Mouse (Mus musculus) intestine, embryonic 15.5 days (tissue): Measurements from ENCODE around the gene Pamr1. TPM values are rescaled to one million over a fixed set of nuclear protein-coding genes. Genes with fewer than 3 reads are reported as not detected.

ENCODE experiments used
- ATAC-seq: fragments of 200-750 bp; cut with Nextera tagmentation; 2 replicates; pipeline ENCODE4 v1.8.0; 2017; ENCODE audit warnings: moderate TSS enrichment, moderate library complexity
- H3K27ac ChIP-seq: fragments of 300-500 bp; sonication (generic); 2 replicates; pipeline ENCODE4 v1.5.1; 2015; ENCODE audit warnings: mild to moderate bottlenecking, inconsistent platforms
- H3K27me3 ChIP-seq: fragments of 300-500 bp; sonication (generic); replicated peaks from 2 replicates; pipeline ENCODE4 v1.6.1; 2015; ENCODE audit warnings: inconsistent platforms
- H3K36me3 ChIP-seq: fragments of 300-500 bp; sonication (generic); 2 replicates; pipeline ENCODE4 v1.6.1; 2015; ENCODE audit warnings: inconsistent platforms
- H3K4me1 ChIP-seq: fragments of 300-500 bp; sonication (generic); replicated peaks from 2 replicates; pipeline ENCODE4 v1.6.1; 2015; ENCODE audit warnings: inconsistent platforms
- H3K4me2 ChIP-seq: fragments of 300-500 bp; sonication (generic); replicated peaks from 2 replicates; pipeline ENCODE4 v1.6.1; 2015; ENCODE audit warnings: mild to moderate bottlenecking, inconsistent platforms
- H3K4me3 ChIP-seq: fragments of 300-500 bp; sonication (generic); replicated peaks from 2 replicates; pipeline ENCODE4 v1.5.1; 2015; ENCODE audit warnings: inconsistent platforms
- H3K9ac ChIP-seq: fragments of 300-500 bp; sonication (generic); 2 replicates; pipeline ENCODE4 v1.6.1; 2015; ENCODE audit warnings: inconsistent platforms
- H3K9me3 ChIP-seq: fragments of 300-500 bp; sonication (generic); 2 replicates; pipeline ENCODE4 v1.6.1; 2016; ENCODE audit warnings: inconsistent platforms
- WGBS: fragments of 180-500 bp; shearing (Covaris S2); methylation state at CpG from one replicate; pipeline ENCODE4 v1.1.7; 2015; 5-methylcytosine and 5-hydroxymethylcytosine counted together
- polyA plus RNA-seq: library from polyadenylated mRNA; unstranded; fragments of >200 nt; fragmentation: Nextera tagmentation; extraction: Ambion mirVana; gene quantifications from 2 replicates; pipeline ENCODE4 v1.2.1, GENCODE M21; 2015

Gene Pamr1
- polyA plus RNA-seq, 1 experiment from 2014 or later, result 43.5 TPM

DNA sequence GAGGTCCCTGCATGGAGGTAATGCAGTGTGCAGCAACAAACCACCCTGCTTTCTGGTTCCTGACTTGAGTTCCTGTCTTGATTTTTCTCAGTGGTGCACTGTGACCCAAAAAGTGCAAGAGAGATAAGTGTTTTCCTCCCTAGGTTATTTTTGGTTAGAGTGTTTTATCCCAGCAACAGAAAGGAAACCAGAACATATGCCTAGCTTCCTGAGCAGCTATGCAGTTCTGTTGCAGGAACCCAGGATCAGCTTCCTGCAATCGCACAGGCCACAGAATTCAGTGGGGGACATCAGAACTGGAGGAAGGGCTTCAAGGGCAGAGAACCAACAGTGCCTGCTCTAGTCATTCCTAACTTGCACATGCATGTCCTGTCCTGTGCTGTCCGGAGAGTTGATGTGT is 66.8 kb downstream of the Pamr1 start:
- ATAC-seq, result no peak
- WGBS, result 72% methylated on average over 2 of the region's 2 CpGs
- Histone ChIP-seq H3K36me3 (no peaks in the 10 kb centered on the region), H3K9ac (no peak overlapping the region), H3K9me3 (no peaks in the 10 kb centered on the region), H3K4me2 (no peak overlapping the region), H3K27me3 (no peaks in the 10 kb centered on the region), H3K4me1 (no peaks in the 10 kb centered on the region), H3K4me3 (no peak overlapping the region), H3K27ac (no peak overlapping the region)

DNA sequence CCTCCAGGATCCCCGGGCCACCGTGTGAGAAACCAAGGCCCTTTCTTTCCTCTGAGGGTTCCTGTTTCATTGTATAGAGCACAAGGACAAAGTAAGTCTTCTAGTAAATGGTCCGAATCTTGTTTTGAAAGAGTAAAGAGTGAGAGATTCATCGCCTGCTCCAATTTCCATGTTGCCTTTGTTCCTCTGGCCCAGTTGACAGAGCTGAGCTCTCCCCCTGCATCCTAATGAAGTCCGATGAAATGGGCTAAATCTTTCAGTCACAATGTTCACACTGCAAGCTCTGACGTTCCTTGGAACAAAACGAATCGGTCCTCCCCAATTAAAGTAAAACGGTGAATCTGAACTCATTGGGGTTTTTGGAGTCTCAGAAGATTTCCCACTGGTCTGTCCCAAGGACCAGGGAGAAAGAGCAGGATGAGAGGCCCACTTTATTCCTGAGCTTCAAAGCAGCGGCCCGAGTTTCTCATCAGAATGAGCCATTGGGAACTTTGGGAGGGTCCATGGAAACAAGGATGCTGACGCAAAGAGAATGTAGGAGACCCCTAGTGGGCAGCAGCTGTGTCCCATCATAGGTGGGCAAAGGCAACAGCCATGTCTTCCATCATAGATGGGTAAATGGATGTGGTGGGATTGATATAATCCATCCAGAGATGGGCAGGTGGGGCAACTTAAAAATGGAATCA is 71.1 kb downstream of the Pamr1 start:
- no peak overlapping the region for H3K9ac ChIP-seq
- no peaks in the 10 kb centered on the region for H3K36me3 ChIP-seq
- 88% methylated on average over 12 of the region's 12 CpGs for WGBS
- ATAC-seq, result no peak
- no peaks in the 10 kb centered on the region for H3K4me1 ChIP-seq
- no peak overlapping the region for H3K4me3 ChIP-seq
- no peak overlapping the region for H3K27ac ChIP-seq
- H3K27me3 ChIP-seq, result no peaks in the 10 kb centered on the region
- H3K9me3 ChIP-seq, result no peaks in the 10 kb centered on the region
- H3K4me2 ChIP-seq, result no peak overlapping the region

DNA sequence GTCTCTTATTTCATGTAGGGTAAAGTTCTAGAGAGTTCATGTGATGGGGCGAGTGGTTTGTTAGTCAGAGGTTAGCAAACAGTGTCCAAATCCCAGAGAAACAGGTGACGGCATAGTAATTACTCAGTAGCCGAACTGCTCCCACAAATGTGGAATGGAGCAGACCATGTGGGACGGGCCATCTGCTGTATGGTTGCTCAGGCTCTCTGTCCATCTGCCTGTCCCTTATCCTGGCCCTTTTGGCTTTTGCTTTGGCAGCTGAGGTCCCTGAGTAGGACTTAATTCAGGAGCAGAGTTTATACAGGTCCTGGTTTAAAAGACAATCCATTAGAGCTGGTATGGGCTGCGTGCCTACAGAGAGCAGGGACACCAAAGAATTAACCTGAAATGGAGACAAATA is 72.4 kb downstream of the Pamr1 start:
- Histone ChIP-seq H3K4me2 (no peak overlapping the region), H3K9ac (no peak overlapping the region), H3K36me3 (no peaks in the 10 kb centered on the region), H3K27me3 (no peaks in the 10 kb centered on the region), H3K4me3 (no peak overlapping the region), H3K4me1 (no peaks in the 10 kb centered on the region), H3K27ac (no peak overlapping the region), H3K9me3 (no peaks in the 10 kb centered on the region)
- ATAC-seq, result no peak
- 82% methylated on average over 5 of the region's 5 CpGs for WGBS

DNA sequence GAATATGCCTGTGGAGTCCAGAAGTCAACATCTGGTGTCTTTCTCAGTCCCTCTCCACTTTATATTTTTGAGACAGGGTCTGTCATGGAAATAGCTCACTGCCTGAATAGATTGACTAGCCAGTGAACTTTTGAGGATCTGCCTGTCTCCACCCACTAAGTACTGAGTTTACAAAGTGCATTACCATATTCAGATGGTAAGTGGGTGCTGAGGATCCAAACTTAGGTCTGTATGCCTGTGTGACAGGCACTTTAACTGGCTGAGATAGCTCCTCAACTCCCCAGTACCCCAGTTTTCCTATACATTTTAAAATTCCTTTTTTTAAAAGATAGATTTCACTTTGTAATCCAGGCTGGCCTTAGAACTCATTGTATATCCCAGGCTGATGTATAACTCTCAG is 73.1 kb downstream of the Pamr1 start:
- H3K4me2 ChIP-seq, result no peak overlapping the region
- H3K4me3 ChIP-seq, result no peak overlapping the region
- ATAC-seq, result no peak
- no peaks in the 10 kb centered on the region for H3K27me3 ChIP-seq
- no peaks in the 10 kb centered on the region for H3K4me1 ChIP-seq
- H3K36me3 ChIP-seq, result no peaks in the 10 kb centered on the region
- H3K9ac ChIP-seq, result no peak overlapping the region
- no peaks in the 10 kb centered on the region for H3K9me3 ChIP-seq
- H3K27ac ChIP-seq, result no peak overlapping the region

DNA sequence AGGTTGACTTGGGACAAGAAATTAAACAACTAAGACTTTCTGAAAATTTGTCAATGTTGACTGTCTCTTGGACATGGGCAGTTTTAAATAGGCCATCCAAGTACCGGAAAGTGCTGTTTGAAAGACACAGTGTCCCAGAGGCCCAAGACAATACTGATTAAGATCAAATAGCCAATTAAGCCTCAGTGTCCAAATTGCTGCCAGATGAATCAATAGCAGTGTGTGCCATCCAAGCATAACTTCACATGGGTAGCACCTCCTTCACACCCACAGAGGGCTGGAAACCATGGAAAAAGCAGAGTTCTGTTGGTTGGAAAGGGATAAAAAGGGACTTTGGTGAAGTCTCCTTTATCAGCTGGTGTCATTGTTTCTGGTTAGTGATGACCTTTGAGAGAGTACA is 74.7 kb downstream of the Pamr1 start:
- 94% methylated on average over 1 of the region's 1 CpGs for WGBS
- Histone ChIP-seq H3K4me2 (no peak overlapping the region), H3K27me3 (no peaks in the 10 kb centered on the region), H3K4me1 (no peaks in the 10 kb centered on the region), H3K27ac (no peak overlapping the region), H3K36me3 (no peaks in the 10 kb centered on the region), H3K9me3 (no peaks in the 10 kb centered on the region), H3K9ac (no peak overlapping the region), H3K4me3 (no peak overlapping the region)
- ATAC-seq, result no peak

DNA sequence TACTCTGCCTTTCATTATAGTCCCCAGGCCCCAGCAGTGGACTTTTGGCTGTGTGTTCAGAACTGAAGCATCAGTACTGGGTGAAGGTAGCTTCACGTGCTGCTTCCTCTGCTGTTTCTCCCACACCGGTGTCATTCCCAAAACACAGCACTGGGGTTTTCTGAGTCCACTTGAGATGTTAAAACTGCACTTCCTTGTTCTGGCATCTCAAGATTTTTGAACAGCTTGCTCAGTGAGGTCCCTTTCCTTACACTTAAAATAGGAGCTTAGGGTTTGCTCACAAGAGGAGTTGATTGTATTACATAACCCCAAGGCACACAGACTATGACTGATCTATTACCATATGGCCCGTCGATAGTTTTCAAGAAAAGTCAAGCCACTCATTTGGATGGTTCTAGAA is 82.5 kb downstream of the Pamr1 start:
- Histone ChIP-seq H3K4me2 (no peak overlapping the region), H3K9me3 (no peaks in the 10 kb centered on the region), H3K4me3 (no peak overlapping the region), H3K27ac (no peak overlapping the region), H3K4me1 (no peaks in the 10 kb centered on the region), H3K27me3 (no peaks in the 10 kb centered on the region), H3K36me3 (no peaks in the 10 kb centered on the region), H3K9ac (no peak overlapping the region)
- ATAC-seq, result no peak
- WGBS, result 88% methylated on average over 4 of the region's 4 CpGs

DNA sequence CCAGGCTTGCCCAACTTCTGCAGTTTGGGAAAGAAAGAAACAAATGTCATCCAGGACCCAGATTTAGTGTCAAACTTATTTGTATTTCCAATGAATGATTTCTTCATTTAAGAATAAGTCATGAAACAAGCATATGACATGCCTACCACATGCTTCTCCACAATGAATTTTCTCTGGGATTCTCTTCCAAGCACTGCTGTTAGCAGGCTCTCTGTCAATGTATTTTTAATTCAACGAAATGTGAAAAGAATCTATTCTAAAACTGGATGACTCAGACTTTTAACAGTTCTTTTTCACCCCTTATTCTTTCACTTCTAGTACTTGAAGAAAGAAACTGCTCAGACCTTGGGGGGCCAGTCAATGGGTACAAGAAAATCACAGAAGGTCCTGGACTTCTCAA is 84.2 kb downstream of the Pamr1 start:
- Histone ChIP-seq H3K4me2 (no peak overlapping the region), H3K4me1 (no peaks in the 10 kb centered on the region), H3K4me3 (no peak overlapping the region), H3K36me3 (no peaks in the 10 kb centered on the region), H3K27ac (no peak overlapping the region), H3K27me3 (no peaks in the 10 kb centered on the region), H3K9me3 (no peaks in the 10 kb centered on the region), H3K9ac (no peak overlapping the region)
- 87% methylated on average over 1 of the region's 1 CpGs for WGBS
- ATAC-seq, result no peak

DNA sequence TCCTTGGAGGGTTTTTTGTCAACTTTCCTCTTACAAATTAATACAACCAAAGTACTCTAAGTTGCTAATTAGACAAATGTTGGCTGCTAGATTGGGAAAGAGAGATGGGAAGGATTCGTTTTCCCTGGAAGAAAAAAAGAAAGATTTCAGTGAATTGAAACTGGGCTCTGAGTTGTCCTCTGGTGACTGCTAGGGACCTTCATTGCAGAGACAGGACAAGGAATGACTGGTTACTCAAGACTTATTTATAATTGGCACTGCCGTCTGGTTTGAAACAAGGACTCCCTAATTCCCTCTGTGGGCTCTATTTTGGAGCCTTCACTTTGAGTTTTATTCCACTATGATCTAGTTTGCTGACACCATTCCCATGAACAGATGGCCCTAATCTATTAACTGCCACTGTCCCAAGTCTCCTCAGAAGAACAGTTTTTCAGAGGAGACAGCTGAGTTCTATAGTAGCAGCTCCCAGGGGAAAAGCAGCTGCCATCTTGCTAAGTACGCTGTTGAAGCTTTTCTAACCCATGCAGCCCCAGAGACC is 85.8 kb downstream of the Pamr1 start:
- H3K9me3 ChIP-seq, result no peaks in the 10 kb centered on the region
- no peaks in the 10 kb centered on the region for H3K27me3 ChIP-seq
- WGBS, result 76% methylated on average over 3 of the region's 3 CpGs
- no peaks in the 10 kb centered on the region for H3K4me1 ChIP-seq
- no peak overlapping the region for H3K9ac ChIP-seq
- ATAC-seq, result no peak
- H3K27ac ChIP-seq, result no peak overlapping the region
- no peak overlapping the region for H3K4me3 ChIP-seq
- no peaks in the 10 kb centered on the region for H3K36me3 ChIP-seq
- no peak overlapping the region for H3K4me2 ChIP-seq

DNA sequence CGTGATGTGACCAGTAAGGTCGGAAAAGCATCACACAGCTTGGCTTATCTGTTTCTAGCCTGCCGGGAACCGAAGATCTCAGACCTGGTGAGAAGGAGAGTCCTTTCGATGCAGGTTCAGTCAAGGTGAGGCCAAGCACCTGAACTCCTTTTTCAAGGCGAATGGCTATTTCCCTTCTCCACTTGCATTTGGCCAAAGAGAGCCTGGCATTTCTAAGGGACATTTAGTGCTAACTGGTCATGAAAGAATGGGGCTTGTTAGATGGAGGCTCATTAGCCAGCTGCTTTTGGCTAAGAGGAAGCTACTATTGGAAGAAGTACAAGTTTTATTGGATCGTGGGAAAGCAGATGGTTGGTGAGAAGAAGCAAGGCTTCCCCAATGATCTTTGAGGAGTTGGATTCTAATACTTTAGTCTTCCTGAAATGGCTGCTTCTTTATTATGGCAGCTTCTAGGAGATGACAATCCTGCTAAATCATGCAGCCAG is 86.3 kb downstream of the Pamr1 start:
- no peaks in the 10 kb centered on the region for H3K36me3 ChIP-seq
- H3K4me2 ChIP-seq, result no peak overlapping the region
- H3K4me3 ChIP-seq, result no peak overlapping the region
- H3K4me1 ChIP-seq, result no peaks in the 10 kb centered on the region
- no peak for ATAC-seq
- no peak overlapping the region for H3K27ac ChIP-seq
- WGBS, result 94% methylated on average over 7 of the region's 7 CpGs
- no peak overlapping the region for H3K9ac ChIP-seq
- no peaks in the 10 kb centered on the region for H3K27me3 ChIP-seq
- no peaks in the 10 kb centered on the region for H3K9me3 ChIP-seq

DNA sequence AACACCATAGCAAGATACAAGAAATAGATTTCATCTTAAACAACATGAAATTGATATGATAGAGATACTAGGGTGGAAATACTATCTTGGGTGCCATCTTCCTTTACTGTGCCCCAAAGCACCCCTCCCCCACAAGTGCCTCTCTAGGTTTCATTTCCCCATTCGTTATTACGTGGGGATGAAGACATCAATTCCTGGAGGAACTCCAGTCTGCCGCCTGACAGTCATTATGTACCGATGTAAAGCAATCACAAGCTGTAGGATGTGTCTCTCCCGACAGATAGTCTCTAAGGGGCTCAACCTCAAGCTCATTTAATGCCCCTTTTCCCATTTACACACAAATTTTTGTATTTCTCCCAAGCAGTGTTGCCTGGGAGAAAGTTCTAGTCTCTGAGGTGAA is 88.3 kb downstream of the Pamr1 start:
- Histone ChIP-seq H3K36me3 (no peaks in the 10 kb centered on the region), H3K4me2 (no peak overlapping the region), H3K9ac (no peak overlapping the region), H3K4me1 (no peaks in the 10 kb centered on the region), H3K9me3 (no peaks in the 10 kb centered on the region), H3K27ac (no peak overlapping the region), H3K4me3 (no peak overlapping the region), H3K27me3 (no peaks in the 10 kb centered on the region)
- ATAC-seq, result no peak
- whole genome bisulfite sequencing, result 65% methylated on average over 5 of the region's 5 CpGs

DNA sequence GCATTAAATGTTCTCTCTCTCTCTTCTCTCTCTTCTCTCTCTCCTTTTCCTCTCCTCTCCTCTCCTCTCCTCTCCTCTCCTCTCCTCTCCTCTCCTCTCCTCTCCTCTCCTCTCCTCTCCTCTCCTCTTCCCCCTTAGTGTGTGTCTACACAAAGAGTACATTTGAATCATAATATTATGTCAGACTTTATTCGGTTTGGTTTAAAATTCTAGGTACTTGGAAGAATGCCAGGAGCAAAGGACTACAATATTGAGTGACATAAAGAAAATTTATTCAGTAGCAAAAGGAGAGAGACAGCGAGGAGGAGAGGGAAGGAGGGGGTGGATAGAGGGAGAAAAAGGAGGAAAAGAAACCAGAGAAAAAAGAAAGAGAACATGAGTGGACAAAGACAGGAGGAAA is 88.9 kb downstream of the Pamr1 start:
- WGBS, result 45% methylated on average over 2 of the region's 2 CpGs
- H3K27ac ChIP-seq, result no peak overlapping the region
- no peak for ATAC-seq
- H3K4me3 ChIP-seq, result no peak overlapping the region
- H3K36me3 ChIP-seq, result no peaks in the 10 kb centered on the region
- no peak overlapping the region for H3K9ac ChIP-seq
- H3K9me3 ChIP-seq, result no peaks in the 10 kb centered on the region
- H3K4me1 ChIP-seq, result no peaks in the 10 kb centered on the region
- H3K27me3 ChIP-seq, result no peaks in the 10 kb centered on the region
- no peak overlapping the region for H3K4me2 ChIP-seq

DNA sequence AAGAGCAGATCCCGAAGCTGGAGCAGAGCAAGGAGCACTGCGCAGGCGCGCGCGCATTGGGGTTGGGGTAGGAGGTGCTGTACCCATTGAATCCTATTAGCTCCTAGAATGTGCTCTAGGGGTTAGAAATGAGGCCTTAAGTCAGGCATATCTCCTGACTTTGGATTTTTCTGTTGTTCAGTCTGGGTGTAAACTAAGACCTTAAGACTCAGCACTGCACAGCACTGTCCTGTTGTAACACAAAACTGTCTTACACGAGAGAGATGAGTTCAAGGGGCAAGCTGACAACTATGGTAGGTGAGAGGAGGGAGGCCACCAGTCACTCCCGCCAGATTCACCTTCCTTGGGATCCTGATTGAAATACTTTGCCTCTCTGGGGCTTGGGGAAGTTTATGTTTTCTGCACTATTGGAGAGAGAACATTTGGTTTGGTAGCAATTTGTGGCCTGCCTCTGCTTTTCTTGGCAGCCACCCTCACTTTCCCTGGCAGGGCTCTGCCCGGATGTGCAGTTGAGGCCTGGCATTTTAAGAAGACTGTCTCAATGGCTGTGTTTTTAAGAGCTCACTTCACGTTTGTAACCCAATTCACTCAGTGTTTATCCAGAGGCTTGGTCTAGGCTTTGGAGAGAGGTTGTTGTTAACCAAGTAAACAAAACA is 99.2 kb downstream of the Pamr1 start:
- no peaks in the 10 kb centered on the region for H3K4me1 ChIP-seq
- H3K9me3 ChIP-seq, result no peaks in the 10 kb centered on the region
- no peak overlapping the region for H3K9ac ChIP-seq
- WGBS, result 78% methylated on average over 10 of the region's 10 CpGs
- H3K36me3 ChIP-seq, result no peaks in the 10 kb centered on the region
- H3K27me3 ChIP-seq, result no peaks in the 10 kb centered on the region
- ATAC-seq, result no peak
- H3K4me2 ChIP-seq, result no peak overlapping the region
- no peak overlapping the region for H3K27ac ChIP-seq
- H3K4me3 ChIP-seq, result no peak overlapping the region

DNA sequence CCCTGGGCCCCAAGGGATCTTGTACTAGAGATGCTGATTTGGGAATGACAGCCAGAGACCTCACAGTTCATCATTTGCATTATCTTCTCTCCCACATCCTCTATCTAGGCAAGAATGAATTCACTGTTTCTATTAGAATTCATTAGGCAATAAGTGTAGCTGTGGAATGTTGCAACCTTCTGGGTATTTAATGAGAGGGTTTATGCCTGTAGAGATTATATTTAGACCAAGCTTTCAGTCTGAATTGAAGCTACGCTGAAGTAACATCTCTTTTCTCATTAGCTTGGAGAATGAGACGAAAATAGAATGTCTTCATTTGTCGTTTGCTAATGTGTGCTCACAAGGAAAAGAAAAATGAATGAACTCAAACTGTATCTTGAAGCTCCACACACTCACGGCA is 100.5 kb downstream of the Pamr1 start:
- Histone ChIP-seq H3K4me3 (no peak overlapping the region), H3K4me1 (no peaks in the 10 kb centered on the region), H3K27me3 (no peaks in the 10 kb centered on the region), H3K9me3 (no peaks in the 10 kb centered on the region), H3K9ac (no peak overlapping the region), H3K36me3 (no peaks in the 10 kb centered on the region), H3K27ac (no peak overlapping the region), H3K4me2 (no peak overlapping the region)
- WGBS, result 79% methylated on average over 4 of the region's 4 CpGs
- no peak for ATAC-seq
